Mouse (Mus musculus) cerebellum, postnatal 14 days (tissue): ENCODE results near the gene Kazald1.

Source experiments
- DNase-seq, 2 experiments: peaks; one replicate each; pipeline ENCODE4 v3.0.0; 2021; ENCODE audit warnings: mixed read lengths in 2 of 2

Kazald1 gene

GRCm38 (mm10) chr19:45078971-45079764 lies 4.1 kb downstream of the Kazald1 start:
- DNase-seq: peak; percentile 41 to 64

GRCm38 (mm10) chr19:45079769-45080515 lies 4.9 kb downstream of the Kazald1 start:
- peak; percentile 69 to 74 for DNase-seq

GRCm38 (mm10) chr19:45080711-45081110 lies 5.7 kb downstream of the Kazald1 start:
- peak in 1 of 2 experiments; percentile 39 for DNase-seq

- peak; percentile 89 to 92 for DNase-seq
Observed at GRCm38 (mm10) chr19:45081279-45081678, 6.2 kb downstream of the Kazald1 start.

GRCm38 (mm10) chr19:45081841-45082550 lies 7.0 kb downstream of the Kazald1 start:
- peak; percentile 41 to 72 for DNase-seq

GRCm38 (mm10) chr19:45097868-45098267 lies 22.8 kb downstream of the Kazald1 start:
- no peak for DNase-seq

- no peak for DNase-seq
Observed at GRCm38 (mm10) chr19:45100486-45101270, 25.6 kb downstream of the Kazald1 start.

- DNase-seq: peak in 1 of 2 experiments; percentile 55
Observed at GRCm38 (mm10) chr19:45105591-45105990, 30.6 kb downstream of the Kazald1 start.

GRCm38 (mm10) chr19:45106689-45107088 lies 31.6 kb downstream of the Kazald1 start:
- peak; percentile 45 to 66 for DNase-seq

GRCm38 (mm10) chr19:45110681-45111080 lies 35.6 kb downstream of the Kazald1 start:
- no peak for DNase-seq

- DNase-seq: no peak
Observed at GRCm38 (mm10) chr19:45112444-45112843, 37.4 kb downstream of the Kazald1 start.

- no peak for DNase-seq
Observed at GRCm38 (mm10) chr19:45113791-45114460, 38.9 kb downstream of the Kazald1 start.

- DNase-seq: no peak
Observed at GRCm38 (mm10) chr19:45114772-45115171, 39.7 kb downstream of the Kazald1 start.

GRCm38 (mm10) chr19:45116798-45117197 lies 41.8 kb downstream of the Kazald1 start:
- DNase-seq: peak; percentile 50 to 60
